Mouse (Mus musculus) layer of hippocampus, postnatal 36 days (tissue): ENCODE measurements at regions not wholly inside any gene's neighbourhood (a gene's known extent, or its start where the extent isn't known, plus 50 kb on each side); places are given as distances from the start of the nearest gene placed in this dataset.
A peak's percentile ranks its signal among the peaks of the same experiment; 100 is the strongest.
"Not testable (repeated sequence)": the region's sequence is repeated elsewhere in the genome, so short reads cannot be mapped to it uniquely, and the experiment has no call there.

Experiments used
- DNase-seq, 2 experiments: peaks; one replicate each; pipeline ENCODE4 v3.0.0; 2022

DNA sequence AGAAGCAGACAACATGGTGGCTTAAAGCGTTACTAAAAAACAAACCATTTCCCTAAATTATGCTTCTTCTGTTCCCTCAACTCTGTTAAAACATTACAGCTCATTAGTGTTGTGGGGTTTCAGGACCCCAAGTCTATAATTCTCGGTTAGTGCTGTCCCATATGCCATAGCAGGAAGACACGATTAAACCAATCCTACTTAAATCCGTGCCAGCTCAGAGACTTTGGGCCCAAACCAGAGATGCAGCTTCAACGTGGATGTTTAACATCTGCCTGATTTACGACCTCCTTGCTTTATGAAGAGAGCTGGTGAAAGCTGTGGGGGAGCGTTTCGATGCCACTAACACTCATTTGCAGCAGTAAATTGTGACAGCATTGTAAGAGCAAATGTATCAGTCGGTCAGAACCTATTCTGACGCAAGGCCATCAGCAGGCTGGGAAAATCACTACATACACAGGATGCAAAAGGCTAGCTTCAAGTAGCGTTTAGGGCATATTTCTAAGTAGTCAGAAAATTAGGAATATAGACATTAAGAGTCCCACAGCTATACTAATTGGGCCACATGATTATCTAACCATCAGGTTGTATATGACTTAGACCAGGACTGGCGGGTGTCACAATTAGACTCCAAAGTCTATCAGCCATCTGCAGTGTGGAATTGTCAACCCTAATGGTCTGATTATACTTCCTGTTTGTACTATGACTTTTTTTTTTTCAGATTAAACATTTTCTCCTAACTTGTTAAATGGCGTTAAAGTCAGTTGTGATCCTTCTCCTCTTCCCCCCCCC lies 333.1 kb upstream of the Gm6657 start:
- DNase-seq: no peak

DNA sequence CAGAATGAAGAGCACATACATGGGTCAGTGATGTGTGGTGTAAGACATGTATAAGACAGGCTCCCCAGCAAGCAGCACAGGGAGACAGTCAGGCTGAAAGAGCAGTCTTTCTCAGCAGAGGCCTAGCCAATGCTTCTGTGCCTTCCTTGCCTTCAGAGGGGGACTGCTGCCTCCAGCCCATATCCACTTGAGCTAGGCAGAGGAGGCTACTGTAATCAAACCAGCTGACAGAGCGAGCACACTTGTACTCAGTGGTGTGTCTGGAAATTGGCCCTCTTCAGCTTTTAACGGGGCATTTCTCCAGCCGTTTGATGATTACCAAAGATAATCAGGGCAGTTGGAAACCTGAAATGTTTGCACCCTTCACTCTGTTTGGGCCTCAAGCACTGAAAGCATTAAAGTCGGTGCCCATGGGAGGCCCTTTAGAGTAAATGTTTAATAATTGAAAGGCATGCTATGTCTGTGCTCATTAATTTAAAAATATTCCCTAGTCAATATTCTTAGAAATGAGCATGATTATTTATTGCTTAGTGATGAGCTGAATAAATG lies 326.0 kb upstream of the Gm6657 start:
- DNase-seq: no peak

DNA sequence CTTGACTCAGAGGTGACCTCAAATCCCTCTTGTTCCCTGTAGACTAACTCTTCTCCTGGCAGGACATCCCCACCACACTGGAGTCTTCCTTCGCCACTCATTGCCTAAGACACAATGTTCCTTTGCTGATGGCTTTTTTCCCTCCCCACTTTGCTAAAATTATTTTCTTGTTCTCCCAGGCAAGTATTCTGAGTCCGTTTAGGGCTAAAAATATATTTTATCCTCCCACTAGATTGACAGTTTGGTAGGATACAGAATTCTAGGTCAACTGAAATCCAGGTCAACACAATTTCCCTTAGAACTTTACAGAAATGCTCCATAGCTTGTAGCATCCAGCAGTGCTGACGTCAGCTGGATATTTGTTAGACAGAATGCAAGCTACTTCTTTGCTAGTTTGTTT lies 324.7 kb upstream of the Gm6657 start:
- DNase-seq: no peak

DNA sequence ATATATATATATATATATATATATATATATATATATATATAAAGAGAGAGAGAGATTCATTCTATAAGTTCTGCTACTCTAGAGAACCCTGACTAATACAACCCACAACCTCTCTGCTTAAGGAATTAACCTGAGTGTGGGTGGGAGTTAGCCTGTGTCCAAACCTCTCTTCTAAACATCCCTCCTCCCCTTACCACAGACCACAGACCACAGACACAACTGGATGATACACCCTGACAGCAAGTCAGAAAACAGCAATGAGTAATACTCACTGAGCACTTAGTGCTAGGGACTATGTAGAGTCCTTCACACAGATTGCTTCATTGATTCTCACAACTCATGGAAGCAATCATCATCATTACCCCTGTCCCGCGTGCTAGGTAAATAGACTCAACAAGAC lies 306.7 kb upstream of the Gm6657 start:
- no peak for DNase-seq

DNA sequence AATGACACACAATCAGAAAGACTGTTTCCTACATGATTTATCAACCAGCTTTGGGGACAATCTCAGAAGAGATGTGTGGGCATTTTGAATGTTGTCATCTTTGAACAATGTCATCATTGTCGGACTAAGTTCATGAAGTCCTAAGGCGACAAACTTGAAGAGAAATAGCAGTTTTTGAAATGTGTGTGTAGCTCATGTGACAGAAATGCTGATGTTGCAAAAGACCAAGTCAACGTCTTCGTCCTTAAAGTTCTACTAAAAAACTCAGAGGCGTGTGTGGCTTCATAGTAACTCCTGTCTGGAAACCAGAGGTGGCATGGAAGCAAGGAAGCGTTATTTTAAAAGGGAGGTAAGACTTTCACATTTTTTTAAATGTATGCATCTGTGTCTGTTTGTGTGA lies 302.6 kb upstream of the Gm6657 start:
- no peak for DNase-seq

DNA sequence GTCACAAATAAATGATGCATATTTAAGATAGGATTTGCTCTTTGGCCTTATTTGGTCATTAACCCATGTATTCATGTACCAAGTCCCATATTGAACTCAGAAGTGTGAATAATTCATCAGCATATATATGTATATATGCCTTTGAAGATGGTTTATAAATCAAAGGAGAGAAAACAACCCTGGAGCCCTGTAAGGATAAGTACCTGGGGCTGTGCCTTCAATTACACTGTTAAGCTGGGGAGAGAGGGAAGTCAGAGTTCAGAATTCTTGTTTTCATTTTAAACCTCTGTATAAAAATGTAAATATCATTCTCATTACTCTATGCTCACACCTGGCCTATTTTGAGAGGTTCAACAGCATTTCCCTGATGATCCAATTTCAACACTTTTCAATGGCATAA lies 299.8 kb upstream of the Gm6657 start:
- DNase-seq: no peak

DNA sequence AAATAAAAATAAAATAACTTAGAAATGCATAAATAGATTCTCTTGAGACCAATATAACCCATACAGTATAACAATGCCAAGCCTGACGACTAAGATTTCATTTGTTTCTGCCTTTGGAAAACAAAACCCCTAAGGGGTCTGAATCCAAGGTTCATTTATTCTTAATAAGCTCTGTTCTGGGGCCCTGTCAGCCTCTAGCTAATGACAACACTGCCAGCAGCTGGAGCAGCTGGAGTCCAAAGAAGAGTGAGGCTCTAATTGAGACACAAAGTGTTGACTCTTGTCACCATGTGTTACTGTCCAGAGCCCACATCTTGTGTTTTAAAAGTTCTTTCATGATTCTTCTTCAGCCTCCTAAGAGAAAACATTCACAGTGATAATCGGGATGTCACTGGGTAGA lies 298.5 kb upstream of the Gm6657 start:
- no peak for DNase-seq

DNA sequence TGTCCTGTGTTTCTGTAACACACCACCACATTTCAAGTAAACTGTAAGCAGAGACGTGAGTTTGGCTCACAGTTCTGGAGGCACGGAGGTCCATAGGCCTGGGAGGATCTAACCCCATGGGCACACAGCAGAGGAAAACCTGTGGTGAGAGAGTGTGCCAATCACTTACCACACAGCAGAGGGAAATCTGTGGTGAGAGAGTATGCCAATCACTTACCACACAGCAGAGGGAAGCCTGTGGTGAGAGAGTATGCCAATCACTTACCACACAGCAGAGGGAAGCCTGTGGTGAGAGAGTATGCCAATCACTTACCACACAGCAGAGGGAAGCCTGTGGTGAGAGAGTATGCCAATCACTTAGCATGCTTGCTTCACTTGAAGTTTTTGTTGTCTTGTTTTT lies 295.1 kb upstream of the Gm6657 start:
- not testable (repeated sequence) for DNase-seq

DNA sequence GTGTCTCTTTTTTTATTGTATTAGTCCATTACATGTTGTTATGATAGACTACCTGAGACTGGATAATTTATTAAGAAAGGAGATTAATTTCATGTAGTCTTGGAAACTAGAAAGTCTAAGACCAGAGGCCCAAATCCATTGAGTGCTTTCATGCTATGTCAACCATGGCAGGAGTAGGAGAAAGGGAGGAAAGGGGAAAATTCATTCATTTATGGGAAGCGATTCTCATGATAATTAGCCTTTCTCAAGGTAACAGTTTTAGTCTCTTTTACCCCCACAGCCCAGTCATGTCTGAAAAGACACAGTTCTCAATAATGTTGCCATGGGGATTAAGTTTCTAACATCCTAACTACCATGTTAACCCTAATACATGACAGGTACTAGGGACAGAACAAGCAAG lies 292.8 kb upstream of the Gm6657 start:
- no peak for DNase-seq

DNA sequence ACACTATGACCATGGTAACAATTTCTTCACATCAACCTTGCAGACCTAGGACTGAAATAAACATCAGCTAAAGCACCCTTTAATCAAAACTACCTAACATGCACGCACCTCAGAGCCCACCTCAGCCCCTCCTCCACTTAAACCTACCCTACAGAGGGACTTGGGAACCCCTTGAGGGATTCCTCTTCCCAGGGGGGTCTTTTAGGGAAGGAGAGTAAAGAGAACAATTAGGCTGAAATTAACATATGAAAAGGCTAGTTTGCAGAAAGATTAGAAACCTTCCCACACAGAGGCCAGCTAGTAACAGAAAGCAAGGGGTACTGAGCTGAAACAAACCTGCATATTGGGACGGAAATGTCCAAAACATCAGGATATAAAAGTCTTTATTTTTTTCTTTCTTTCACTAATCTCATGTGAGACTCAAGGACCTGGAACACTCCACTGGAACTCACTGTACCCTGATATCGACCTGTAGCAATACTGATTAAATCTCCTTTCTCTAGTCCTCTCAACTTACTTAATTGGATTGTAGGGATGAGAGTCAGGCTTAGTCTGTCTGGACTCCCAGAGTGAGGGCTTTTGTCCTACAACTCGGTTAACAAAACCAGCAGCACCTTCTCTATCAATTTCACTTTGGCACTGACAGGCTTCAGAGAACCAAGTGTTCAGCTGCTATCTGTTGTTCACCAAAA lies 281.0 kb upstream of the Gm6657 start:
- DNase-seq: no peak

DNA sequence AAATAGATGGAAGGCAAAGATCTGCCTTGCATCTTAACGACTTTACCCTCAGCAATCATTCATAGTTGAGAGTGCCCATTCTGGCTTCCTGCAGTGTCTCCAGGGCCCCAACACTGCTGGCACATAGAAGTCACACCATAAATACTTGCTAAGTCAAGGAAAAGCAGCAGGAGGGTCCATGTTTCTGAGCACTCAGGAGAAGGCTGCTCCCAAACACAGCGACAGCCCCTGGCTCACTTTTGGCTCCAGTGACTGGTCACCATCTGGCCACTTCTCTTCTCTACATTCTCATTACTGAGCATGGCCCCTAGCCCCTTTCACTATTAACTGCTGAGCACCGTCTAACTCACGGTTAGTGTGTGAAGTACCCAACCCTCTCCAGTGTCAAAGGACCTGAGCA lies 265.3 kb upstream of the Gm6657 start:
- DNase-seq: no peak

DNA sequence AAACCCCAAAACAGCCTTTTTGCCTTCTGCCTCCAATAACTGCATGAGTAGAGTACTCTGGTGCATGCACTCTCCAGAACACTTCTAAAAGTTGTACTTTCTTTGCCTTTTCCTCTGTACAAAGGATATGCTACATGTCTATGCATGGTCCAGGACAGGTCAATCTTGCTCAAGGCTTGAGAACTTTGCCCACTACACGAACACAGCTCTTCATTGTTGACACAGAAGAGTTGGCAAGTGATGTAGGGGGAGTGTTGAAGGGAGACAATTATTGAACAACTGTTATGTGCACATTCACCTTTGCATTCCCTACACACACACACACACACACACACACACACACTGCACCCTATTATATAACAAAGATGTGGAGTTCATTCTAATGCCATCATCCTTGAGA lies 264.5 kb upstream of the Gm6657 start:
- DNase-seq: no peak

DNA sequence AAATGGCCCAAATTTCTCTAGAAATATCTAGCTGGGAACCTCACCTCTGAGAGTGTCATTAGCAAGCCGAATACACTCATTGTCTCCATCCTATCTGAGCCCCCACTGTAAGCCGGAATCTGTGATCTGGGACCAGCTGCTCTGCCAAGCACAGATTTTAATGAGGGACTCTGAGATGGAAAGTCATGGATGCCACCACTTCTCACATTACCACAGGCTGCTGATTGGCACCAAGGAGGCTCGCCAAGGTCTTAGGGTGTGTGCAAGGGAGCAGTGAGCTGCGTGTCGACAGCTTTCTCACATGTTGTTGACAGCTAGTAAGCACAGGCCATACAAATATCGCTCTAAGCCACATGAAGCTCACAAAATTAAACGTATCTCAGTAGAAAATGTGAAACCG lies 250.1 kb upstream of the Gm6657 start:
- DNase-seq: no peak

DNA sequence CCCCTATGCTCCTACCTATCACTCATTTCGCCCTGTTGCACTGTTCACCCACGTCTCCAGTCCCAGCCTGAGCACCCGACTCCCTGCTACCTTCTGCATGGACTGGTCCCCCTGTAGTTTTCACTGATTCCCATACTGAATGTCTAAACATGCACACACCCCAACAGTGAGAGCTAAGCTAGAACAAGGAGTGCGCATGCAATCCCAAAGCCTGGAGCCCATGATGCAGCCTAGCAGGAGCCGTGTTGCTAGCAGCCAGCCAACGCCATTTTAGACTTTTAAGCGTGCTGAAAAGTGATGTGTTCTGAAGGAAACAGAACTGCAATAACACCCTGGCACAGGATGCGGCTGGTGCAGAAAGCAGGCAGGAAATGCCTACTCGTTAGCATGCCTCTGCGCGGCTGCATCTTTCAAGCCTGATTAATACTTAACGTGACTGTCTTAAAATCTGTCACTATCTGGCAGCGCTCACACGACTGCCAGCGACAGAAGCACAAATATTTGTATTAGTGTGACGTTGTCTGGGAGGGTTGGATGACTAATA lies 244.5 kb upstream of the Gm6657 start:
- peak; percentile 49 to 53 for DNase-seq

DNA sequence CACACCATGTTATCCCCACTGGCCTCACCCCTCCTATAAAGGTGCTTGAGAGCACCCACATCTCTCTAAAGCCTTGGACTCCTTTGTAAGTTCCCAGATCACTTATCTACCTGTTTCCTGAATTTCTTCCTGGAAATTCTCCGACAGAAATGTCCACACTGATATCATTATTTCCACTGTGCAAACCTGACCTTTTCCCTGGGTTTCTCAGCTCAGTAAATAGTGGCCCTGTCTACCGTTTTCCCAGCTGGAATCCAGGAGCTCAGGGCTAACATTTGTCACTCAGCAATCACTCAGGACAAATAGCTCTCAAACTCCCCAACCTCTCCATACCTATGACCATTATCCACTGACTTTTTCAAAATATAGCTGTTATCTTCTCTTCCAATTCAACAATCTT lies 241.6 kb upstream of the Gm6657 start:
- no peak for DNase-seq

DNA sequence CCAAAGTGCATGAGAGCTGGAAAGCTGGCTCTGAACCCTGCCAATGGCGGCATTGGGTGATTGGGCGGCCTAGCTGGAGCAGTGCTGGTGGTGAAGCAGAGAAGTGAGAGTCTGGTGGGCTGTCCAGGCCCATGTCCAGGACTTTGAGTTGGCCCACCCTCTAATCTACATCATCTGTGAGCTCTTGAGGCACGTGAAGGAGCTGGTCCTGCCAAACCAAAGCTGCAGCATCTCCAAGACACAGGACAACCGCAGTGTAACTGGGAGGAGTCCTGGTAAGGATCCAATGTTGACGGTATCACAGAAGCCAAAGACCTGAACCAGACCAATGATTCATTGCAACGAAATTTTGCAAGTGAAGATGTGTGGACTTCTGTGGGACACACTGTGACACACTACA lies 231.4 kb upstream of the Gm6657 start:
- DNase-seq: no peak

DNA sequence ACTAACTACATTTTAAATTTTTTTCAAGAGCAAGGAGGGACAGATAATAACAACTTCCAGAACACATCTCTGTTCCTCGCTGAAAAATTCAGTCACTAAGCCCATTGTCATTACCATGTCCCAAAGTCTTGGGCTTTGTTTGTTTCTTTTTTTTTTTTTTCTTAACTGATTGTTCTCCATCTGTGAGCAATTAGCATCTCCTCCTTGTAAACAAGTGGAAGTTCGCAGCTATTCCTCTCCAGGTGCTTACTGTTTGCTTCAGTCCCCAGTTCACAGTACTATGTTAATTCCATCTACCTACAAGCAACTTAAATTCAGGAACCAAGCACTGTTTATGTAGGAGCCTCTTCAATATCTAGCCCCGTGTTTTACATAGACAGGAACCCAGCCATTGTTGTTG lies 225.5 kb upstream of the Gm6657 start:
- no peak for DNase-seq

DNA sequence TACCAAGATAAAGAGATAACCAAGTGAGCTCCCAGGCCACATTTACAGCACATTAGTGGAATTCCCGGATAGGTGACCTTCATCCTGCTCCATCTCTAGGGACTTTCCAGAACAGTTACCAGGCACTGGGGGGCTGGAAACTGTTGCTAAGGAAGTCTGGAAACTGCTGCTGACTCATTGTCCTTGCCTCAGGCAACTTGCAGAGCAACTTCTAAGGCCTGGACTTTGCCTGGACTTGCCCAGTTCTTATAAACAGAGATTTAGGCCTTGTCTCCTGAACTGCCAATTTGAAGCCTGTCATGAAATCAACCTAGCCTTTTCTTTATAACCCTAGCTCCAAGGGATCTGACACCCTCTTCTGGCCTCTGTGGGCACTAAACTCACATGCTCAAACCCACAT lies 224.0 kb upstream of the Gm6657 start:
- no peak for DNase-seq

DNA sequence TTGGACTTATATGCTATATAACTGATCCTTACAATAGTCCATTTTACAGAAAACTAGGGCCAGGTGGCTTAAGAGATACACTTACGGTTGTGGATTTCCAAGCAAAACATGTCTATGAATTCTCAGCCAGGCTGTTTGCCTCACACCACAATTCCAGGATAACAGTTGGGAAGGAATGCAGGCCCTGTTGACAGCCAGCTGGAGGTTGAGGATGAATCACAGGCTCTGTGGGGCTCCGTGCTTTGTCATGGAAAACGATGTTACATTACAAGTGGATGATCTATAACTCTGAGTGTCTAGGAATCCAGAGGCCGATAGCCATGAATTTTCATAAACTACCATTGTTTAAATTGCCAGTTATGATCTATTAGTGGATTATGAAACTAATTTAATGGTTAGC lies 221.9 kb upstream of the Gm6657 start:
- peak; percentile 19 to 25 for DNase-seq

DNA sequence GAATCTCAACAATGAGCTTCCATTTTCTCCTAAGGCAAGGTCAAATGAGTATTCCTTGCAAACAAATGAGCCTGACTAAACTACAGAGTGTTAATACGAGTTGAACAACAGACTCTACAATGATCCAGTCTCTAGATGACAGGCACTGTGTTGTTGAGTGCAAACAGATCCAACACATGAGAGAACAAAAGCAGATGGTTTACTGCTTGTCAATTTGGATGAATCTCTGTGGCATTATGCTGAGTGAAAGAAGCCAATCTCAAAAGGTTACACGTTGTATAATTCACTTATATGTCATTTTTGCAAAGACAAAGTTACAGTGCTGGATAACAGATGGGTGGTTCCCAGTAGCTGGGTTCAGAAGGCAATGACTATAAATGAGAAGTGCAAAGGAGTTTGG lies 217.1 kb upstream of the Gm6657 start:
- no peak for DNase-seq

DNA sequence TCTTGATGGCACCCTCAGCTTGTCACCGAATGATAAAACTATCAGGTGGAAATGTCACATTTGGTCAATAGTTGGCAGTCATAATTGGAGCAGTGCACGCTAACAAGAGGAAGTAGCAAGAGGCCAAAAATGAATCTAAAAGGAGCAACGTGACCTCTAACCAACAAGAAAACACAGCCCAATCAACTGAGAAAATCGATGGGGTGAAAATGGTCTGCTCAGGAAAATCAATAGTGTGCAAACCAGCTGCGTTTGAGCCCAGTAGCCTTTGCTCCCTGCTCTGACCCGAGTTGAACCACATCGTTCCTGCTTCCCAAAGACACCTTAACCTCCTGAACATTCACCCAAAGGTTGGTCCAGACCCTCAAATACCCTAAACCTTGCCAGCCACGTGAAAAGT lies 207.3 kb upstream of the Gm6657 start:
- no peak for DNase-seq

DNA sequence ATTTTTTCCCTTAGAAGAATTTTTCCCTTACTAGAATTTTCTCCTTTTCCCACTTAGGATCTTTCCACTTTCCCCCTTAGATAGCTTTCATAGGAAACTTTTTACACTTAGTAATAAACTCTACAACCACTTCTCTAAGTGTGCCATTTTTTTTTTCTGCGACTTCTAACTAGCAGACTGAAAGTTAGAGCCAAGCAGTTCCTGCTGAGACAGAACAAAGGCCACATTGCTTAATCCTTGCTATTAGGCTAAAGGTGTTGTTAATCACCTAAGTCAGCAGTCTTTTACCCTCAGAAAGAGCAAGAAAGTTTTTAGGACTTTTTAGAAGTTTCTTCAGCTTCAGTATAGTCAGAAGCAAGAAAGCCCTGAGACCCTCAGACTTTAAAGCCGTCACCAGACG lies 204.3 kb upstream of the Gm6657 start:
- no peak for DNase-seq

DNA sequence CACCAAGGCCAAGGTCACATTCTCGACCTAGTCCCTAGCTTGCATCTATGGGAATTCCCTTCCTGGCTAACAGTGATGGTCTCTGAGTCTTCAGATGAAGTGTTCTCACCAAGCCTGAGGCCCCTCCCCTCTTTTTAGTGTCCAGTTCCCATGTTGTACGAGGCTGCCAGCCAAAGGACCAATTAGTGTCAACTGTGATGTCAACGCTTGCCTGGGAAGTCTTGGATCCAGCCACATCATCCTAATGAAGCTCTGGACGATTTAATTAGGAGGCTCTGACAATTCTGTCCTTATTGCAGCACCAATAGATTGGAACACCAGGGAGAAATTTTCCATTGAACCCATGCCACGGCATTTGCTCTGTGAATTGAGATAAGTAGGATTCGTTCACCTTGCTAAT lies 202.4 kb upstream of the Gm6657 start:
- peak in 1 of 2 experiments; percentile 22 for DNase-seq

DNA sequence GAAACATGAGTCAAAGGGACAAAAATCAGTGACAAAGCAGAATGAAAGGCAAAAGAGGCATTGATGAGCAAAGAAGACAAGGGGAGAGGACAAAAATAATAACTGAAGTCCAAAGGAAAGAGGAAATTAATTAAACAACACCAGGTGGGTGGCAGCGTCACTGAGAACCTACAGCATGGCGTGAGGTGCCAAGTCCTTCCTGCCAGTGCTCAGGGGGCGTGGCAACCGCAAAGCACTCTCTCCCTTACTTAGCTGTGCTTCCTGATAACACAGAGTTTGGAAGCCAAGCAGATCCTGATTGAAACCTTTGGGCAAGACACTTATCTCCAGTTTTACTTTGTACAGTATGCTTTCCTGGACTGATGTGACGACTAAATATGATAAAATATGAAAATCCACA lies 199.9 kb upstream of the Gm6657 start:
- no peak for DNase-seq
